In genomic region chr2:152029252-152030082, GRCm38 (mm10) we compare ENCODE assay signal across 9 mouse cellular contexts. TPM values are rescaled to one million over a fixed set of nuclear protein-coding genes. Genes with fewer than 3 reads are reported as not detected.
DNase-seq lines count a peak whose midpoint lies in the region; ATAC-seq lines count a peak whose summit lies in the region.
"Had no signal": no experiment of that assay in that cellular context is flagged by ENCODE, and none has a peak within 500 bp of the region (broad histone marks: within the 10 kb centered on the region; RNA-seq: fewer than 3 reads in every experiment).

No protein-coding gene starts in this region.

- H3K4me2 ChIP-seq in heart, embryonic 14.5 days (ENCODE audit: low read length): peak overlapping the region; percentile 88
- H3K4me2 ChIP-seq in liver, embryonic 11.5 days: peak overlapping the region; percentile 88

- under 1% methylated on average over 54 of the region's 54 CpGs for WGBS in heart, embryonic 14.5 days
- WGBS in liver, embryonic 11.5 days: under 1% methylated on average over 52 of the region's 54 CpGs

- H3K4me1 ChIP-seq in heart, embryonic 14.5 days (ENCODE audit: control insufficient read depth in 2 of 2, insufficient read depth in 2 of 2, low read length in 2 of 2): peaks cover 0 to 5% of the 10 kb centered on the region in 2 experiments; a peak in 2 of 4 replicates
- H3K4me1 ChIP-seq in liver, embryonic 11.5 days (replicated peaks; ENCODE audit: control insufficient read depth, insufficient read depth, low read length): 0 out of 2 replicates have a peak, but pooled peaks cover 3% of the 10 kb centered on the region

- H3K36me3 ChIP-seq in heart, embryonic 14.5 days (ENCODE audit: control insufficient read depth, insufficient read depth, low read length): no peaks in the 10 kb centered on the region
- no peaks in the 10 kb centered on the region for H3K36me3 ChIP-seq in liver, embryonic 11.5 days (ENCODE audit: control insufficient read depth, insufficient read depth, low read length)
- no peaks in the 10 kb centered on the region for H3K36me3 ChIP-seq in splenic B cell, adult 2 months (ENCODE audit: control insufficient read depth, insufficient read depth, low read length, poor library complexity, severe bottlenecking)

- ATAC-seq in CD4-positive, CD25-positive, alpha-beta regulatory T cell, adult 4 months: peak; percentile 96
- ATAC-seq in heart, embryonic 14.5 days (ENCODE audit: insufficient number of reproducible peaks, insufficient read depth, low FRiP score, low read depth): peak; percentile 88
- peak; percentile 90 for ATAC-seq in liver, embryonic 11.5 days (replicated peaks; ENCODE audit: low FRiP score)

- no peak overlapping the region for H3K27ac ChIP-seq in heart, embryonic 14.5 days (replicated peaks in 1 of 2; ENCODE audit: control insufficient read depth in 1 of 2, insufficient read depth in 1 of 2, low read depth in 2 of 2, low read length in 2 of 2)
- no peak overlapping the region for H3K27ac ChIP-seq in liver, embryonic 11.5 days (ENCODE audit: low read depth, low read length)
- H3K27ac ChIP-seq: macrophage had no signal

- H3K4me3 ChIP-seq in heart, embryonic 14.5 days (ENCODE audit: control insufficient read depth in 1 of 2, insufficient read depth in 1 of 2, low read depth in 1 of 2, low read length in 2 of 2): peak overlapping the region; percentile 47 to 59
- H3K4me3 ChIP-seq in liver, embryonic 11.5 days (ENCODE audit: low read depth, low read length): peak overlapping the region; percentile 59

- DNase-seq in c-Kit-negative CD71-positive TER-119-positive erythroid progenitor cells, embryonic 14.5 days (ENCODE audit: low read depth, low spot score): peak; percentile 73
- peak; percentile 52 for DNase-seq in fibroblast of lung, adult 2 months (ENCODE audit: low read depth)
- peak; percentile 95 for DNase-seq in kidney, postnatal 10 days
- DNase-seq in liver, embryonic 11.5 days (ENCODE audit: low spot score): peak; percentile 90
- peak; percentile 94 for DNase-seq in naive thymus-derived CD4-positive, alpha-beta T cell, adult 2 months (ENCODE audit: low read depth)
- DNase-seq in splenic B cell, adult 2 months (ENCODE audit: low read depth, low spot score): peak; percentile 92

- peaks cover 64% of the 10 kb centered on the region for H3K27me3 ChIP-seq in heart, embryonic 14.5 days (ENCODE audit: control insufficient read depth, insufficient read depth, low read length)
- H3K27me3 ChIP-seq in liver, embryonic 11.5 days (replicated peaks; ENCODE audit: control insufficient read depth, insufficient read depth, low read length): peaks cover 47% of the 10 kb centered on the region
- no peaks in the 10 kb centered on the region for H3K27me3 ChIP-seq in splenic B cell, adult 2 months (ENCODE audit: control insufficient read depth, insufficient read depth, low read length, poor library complexity, severe bottlenecking)

- no peaks in the 10 kb centered on the region for H3K9me3 ChIP-seq in heart, embryonic 14.5 days (ENCODE audit: control insufficient read depth, low read length)
- no peaks in the 10 kb centered on the region for H3K9me3 ChIP-seq in liver, embryonic 11.5 days (ENCODE audit: control insufficient read depth, low read length)

- peak overlapping the region; percentile 62 for H3K9ac ChIP-seq in heart, embryonic 14.5 days (ENCODE audit: low read length)
- H3K9ac ChIP-seq in liver, embryonic 11.5 days (ENCODE audit: low read depth, low read length): peak overlapping the region; percentile 17; the same call in 1 of the 2 replicates

RNA-seq across cellular contexts. Expression of gene Slc52a3, which starts 33.2 kb away (rescaled TPM):
- 10 to 100 TPM in 1 of 2 experiments, 1 to 10 TPM in 1; 8.6 to 16.0 TPM for polyA plus RNA-seq in CD4-positive, CD25-positive, alpha-beta regulatory T cell, adult 4 months (2017; shearing (Covaris generic))
- polyA plus RNA-seq in heart, embryonic 14.5 days (2014; fragmentation: Nextera tagmentation; extraction: Ambion mirVana): 0.09 and 0.22 TPM in 2 replicates
- polyA plus RNA-seq in liver, embryonic 11.5 days (2014; fragmentation: Nextera tagmentation; extraction: Ambion mirVana): 1.9 and 2.2 TPM in 2 replicates
- polyA plus RNA-seq: macrophage had no signal

RNA-seq across cellular contexts. Expression of gene Fam110a, which starts 49.4 kb away (rescaled TPM):
- polyA plus RNA-seq in CD4-positive, CD25-positive, alpha-beta regulatory T cell, adult 4 months (2017; shearing (Covaris generic)): 10 to 100 TPM; 16.2 to 31.3 TPM
- 8.3 and 9.3 TPM in 2 replicates for polyA plus RNA-seq in heart, embryonic 14.5 days (2014; fragmentation: Nextera tagmentation; extraction: Ambion mirVana)
- 15.0 and 17.0 TPM in 2 replicates for polyA plus RNA-seq in liver, embryonic 11.5 days (2014; fragmentation: Nextera tagmentation; extraction: Ambion mirVana)

RNA-seq across cellular contexts. Expression of gene Scrt2, which starts 51.9 kb away (rescaled TPM):
- polyA plus RNA-seq in CD4-positive, CD25-positive, alpha-beta regulatory T cell, adult 4 months (2017; shearing (Covaris generic)): not detected
- polyA plus RNA-seq in heart, embryonic 14.5 days (2014; fragmentation: Nextera tagmentation; extraction: Ambion mirVana): not detected in 2 replicates
- not detected in 2 replicates for polyA plus RNA-seq in liver, embryonic 11.5 days (2014; fragmentation: Nextera tagmentation; extraction: Ambion mirVana)
- polyA plus RNA-seq: macrophage had no signal
